Mouse (Mus musculus): ENCODE results near the gene Rbm19.

Gene Rbm19

DNA sequence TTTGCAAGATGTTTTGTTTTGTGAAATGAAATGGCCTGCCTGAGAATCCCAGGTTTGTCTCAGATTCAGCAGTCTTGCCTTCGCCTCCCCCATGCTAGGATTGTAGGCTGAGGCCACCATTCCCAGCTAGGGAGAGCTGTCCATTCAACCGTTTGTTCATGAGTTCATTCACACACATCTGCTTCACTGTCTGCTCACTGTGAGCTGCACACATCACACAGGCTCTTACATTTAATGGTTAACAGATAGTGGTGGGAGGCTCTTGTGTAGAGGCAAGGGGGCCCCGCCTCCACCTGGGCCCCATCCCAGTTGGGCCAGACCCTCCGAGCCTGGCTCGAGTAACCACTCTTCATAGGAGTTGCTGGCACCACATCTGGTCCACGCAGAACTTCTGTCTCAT lies 47.2 kb downstream of the Rbm19 start:
- no peak for DNase-seq (ENCODE audit: extremely low spot score, low read depth, low spot score)

DNA sequence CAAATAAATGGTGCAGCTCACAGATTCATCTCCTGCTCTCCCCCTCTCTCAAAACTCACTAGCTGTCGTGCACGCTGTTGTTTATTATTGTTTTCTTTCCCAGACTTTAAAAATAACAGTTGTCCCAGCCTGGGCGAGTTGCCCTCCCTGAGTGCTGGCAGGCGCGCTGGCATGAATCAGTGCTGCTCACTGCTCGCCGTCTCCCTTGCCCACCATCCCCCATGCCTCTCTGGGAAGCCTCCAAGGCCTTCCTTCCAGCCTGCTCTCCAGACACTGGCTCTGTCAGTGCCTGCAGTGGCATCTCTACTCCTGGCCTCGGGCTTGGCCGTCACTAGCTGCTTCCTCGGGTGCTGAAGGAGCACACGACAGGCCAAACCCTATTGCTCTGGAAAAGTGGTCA lies 48.2 kb downstream of the Rbm19 start:
- no peak for DNase-seq (ENCODE audit: extremely low spot score, low read depth, low spot score)

DNA sequence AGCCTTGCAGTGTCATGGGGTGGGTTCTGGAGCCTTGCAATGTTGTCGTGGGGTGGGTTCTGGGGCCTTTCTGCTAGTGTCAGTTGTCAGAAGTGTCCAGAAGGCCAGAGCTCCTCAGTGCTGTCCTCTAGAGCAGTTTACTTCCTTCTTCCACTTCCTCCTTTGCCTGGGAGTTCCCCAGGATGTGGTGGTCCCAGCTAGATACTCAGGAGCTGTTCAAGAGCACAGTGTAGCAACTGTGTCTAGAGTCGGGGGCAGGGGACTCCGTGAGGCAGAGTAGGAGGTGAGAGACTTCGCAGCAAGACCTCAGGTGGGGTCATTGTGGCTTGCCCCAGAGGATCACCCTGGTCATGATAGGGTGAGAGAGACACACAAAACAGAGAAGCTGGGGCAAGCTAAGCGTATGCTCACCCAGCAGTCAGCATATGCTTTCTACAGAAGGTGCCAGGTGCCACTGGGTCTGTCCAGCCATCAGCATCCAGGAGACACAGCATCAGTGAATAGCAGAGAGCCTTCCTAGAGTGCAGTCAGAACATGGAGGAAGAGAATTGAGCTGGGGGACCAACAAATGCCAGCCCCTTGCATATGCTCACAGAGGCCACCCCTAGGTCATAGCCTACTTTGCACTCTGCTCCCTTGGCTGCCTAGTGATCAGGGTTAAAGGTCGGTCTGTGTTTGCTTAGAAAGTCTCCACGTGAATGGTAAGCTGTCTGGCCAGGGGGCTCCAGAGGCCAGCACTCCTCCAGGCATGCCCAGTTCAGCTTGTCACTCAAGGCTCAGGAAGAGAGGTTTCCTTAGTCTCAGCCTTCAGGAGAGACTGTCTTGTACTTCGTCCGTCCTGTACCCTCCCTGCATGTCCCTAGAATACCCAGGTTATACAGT lies 49.0 kb downstream of the Rbm19 start:
- DNase-seq (ENCODE audit: extremely low spot score, low read depth, low spot score) = no peak

DNA sequence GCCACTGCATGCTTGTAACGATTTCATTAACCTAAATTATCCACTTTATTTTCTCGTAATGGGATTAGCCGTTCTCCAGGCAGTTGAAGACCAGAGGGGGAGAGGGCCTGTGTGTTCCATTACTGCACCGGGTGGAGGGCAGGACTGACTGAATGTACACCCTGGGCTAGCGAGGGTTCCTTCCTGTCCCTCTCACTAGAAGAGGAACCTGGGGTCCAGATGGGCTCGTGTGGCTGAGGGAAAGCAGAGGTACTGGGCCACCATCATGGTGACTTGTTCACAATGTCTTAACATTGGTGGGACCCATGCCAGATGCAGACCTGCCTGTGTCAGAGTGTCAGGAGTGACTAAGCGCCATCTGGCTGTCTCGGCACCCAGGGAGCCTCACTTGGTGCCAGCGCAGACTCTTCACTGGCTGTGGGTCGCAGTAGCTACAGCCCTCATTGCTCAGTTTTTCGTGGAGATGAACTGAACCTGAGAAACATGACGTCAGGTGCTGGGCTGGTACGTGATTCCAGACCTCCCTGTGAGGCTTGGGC lies 51.6 kb downstream of the Rbm19 start:
- no peak for DNase-seq (ENCODE audit: extremely low spot score, low read depth, low spot score)

DNA sequence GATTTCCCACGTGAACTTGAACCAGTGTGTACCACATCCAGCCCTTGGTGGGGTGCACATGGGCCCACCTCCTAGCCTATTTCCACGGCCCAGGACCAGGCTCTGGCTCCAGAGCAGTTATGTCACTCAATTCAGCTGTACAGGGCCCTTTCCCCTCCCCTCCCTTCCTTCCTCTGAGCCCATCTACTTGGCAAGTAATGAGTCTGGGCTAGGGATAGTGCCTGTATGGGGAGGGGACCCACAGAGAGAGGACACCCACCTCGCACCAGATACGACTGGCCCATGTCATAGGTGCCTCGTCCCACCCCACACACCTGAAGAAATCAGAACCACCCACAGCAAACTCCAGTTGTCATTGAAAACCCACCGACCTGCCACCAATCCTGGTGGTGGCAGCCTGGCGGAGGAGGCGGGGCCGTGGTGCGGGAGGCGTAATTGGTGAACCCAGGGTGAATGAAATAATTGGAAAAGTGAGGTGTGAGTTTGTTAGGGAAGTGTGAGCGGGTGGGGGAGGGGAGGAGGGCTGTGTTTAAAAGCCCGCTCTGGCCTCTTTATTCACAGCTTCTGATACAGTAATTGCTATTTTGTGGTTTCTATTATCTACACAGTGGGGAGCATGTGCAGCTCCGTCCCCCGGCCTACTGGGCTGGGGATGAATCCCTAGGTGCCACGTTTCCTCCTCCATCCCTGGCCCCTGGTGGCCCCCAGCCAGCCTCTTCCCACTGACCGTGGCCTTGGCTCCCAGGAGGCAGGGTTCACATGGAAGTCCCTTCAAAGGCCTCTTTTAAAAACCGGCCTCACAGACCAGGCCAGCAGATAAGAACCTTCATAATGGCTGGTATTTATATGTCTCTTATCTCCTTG lies 55.8 kb downstream of the Rbm19 start:
- no peak for DNase-seq (ENCODE audit: extremely low spot score, low read depth, low spot score)

DNA sequence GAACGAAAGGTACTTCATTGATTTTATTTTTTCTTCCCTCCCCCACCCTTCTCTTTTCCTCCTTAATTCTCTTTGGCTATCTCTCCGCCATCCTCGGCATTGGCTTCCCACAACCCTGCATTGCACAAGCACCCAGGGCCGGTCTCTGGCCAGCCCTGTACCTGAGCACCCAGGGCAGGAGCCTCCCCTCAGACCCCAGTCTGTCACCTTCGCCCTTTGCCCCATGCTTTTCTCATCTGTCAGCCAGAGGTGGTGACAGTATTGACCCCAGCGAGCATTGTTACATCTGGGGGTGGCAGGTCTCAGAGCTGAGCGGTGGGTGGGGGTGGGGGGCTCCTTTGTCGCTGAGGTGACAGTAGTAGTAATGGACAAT lies 56.5 kb downstream of the Rbm19 start:
- no peak for DNase-seq (ENCODE audit: extremely low spot score, low read depth, low spot score)

DNA sequence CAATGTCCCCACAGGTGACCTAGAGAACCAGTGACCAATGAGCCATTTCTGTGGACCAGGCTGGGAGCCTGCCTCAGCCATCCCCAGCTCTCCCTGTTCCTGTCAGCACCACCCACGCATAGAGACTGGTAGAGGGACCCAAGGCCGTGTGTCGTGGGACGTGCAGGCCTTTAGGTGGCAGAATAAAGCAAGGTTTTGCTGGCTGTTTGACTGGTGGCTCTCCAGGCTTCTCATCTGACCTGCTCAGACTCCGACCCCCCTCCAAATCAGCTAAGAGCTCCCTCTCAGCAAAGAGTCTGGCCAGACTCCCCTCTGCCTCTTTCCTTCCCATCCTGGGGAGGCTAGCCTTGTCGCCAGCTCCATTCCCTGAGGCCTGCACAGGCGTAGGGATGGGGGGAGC lies 58.1 kb downstream of the Rbm19 start:
- DNase-seq (ENCODE audit: extremely low spot score, low read depth, low spot score) = no peak

DNA sequence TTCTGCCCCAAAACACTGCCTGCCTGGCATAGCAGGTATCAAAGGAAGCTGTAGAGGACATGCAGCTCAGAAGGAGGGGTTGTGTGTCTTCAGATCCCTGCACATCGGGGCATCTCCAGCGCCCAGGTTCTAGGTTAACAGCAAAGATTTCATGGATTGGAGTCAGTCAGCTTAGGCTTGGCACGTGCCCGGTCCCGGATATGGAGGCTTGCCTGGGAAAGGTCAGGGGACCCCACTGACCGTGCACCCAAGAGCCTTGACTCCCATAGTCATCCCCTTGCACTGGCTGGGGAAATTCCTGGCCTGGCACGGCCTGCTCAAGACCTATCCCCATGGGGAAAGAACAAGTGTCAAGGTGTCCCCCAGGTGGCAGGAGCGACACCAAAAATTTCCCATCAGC lies 59.0 kb downstream of the Rbm19 start:
- no peak for DNase-seq (ENCODE audit: extremely low spot score, low read depth, low spot score)

DNA sequence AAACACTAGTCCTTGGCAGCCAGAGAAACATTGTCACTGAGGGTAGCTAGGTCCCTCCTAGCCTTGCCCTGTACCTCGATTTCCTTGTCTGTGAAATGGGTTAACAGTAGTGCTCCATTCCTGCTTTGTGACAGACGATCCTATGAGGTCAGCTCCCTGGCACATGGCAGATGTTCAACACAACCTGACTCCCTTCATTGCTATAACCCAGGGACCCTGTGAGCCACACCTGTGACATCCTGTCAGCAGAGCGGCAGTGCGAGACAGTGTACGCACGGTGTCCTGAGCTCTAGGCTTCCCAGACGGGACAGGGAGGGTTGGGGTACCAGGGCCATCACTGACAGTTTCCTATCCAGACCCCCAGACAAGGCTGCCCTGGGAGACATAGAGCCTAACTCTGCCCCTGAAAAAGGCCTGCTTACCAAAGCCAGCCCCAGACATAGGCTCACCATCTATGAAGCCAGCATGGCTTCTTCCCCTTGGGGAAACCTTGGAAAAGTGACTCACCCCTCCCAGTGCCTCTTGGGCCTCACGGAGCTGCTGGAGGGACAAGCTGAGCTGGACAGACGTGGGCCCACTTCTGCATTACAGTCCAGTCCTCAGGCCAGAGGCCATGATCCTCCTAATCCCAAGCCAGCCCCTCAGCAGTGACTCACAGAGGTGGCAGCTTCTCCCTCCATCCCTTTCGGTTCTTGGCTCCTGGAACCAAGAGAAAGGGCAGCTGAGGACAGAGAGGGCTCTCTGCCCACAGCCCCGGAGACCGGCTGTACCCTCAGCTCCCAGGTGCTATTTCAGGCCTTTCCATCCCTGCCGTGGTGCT lies 60.2 kb downstream of the Rbm19 start:
- no peak for DNase-seq (ENCODE audit: extremely low spot score, low read depth, low spot score)

DNA sequence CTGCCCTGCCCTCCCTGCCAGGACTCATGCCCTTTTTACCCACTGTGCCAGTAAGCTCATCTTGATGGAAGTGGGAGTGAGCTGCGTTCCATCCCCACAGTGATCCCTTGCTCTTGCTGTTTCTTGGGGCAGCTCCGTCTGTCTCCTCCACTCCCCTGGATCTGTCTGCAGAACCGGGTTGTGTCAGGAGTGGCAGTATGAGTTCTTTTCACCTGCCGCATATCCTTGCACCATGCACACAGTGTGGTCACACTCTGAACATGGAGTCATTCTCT lies 60.7 kb downstream of the Rbm19 start:
- DNase-seq (ENCODE audit: extremely low spot score, low read depth, low spot score) = no peak

DNA sequence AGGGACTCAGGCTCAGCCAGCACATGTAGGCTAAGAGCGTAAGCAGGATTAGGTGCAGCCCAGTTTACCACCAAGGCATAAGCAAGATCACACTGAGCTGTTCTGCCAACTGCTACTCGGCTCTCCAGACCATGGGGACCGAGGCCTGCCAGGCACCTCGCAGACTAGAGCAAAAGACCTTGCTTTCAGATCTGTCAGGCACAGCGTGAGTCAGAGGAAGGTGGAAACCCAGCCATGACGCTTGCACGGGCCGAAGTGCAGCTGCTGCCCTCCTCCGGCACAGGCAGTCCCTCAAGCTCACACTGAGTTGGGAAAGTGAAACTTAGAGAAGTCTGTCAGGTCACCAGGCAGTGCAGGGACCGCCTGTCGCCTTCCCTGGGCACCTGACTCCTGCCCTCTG lies 63.8 kb downstream of the Rbm19 start:
- DNase-seq (ENCODE audit: extremely low spot score, low read depth, low spot score) = no peak

DNA sequence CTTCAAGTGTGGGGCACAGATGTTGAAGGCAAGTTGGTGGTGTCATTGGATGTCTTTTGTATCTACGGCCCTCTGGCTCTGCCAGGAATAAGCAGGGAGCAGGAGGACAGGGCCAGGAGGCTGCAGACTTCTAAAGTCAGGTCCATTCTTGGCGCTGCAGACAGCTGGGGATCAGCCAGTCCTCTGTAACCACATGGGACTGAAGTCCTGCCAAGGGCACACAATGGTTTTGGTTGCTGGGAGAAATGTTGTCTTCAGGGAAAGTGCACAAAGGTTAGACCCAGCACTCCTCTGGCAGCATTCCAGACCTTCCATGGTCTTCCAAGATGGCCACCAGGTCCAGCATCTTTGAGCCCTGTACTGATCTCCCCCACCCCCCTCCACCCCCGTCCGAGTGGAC lies 65.1 kb downstream of the Rbm19 start:
- DNase-seq (ENCODE audit: extremely low spot score, low read depth, low spot score) = no peak

DNA sequence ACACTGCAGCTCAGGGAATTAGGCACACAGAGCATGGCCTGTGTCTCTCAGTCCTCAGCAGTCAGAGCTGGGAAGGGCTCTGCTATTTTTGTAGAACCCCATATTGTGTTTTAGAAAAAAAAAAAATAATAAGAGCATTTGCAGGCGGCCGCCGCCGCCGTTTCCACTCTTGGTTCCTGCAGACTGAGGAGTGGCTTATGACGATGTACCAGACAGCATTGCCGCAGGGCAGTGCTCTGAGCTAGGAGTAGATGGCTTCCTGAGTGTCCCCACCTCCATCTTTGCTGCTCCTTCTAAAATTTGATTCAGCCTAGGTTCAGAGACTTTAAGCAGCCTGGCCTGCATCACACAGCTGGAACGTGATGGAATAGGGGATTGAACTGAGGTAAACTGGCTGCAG lies 67.1 kb downstream of the Rbm19 start:
- DNase-seq (ENCODE audit: extremely low spot score, low read depth, low spot score) = no peak

DNA sequence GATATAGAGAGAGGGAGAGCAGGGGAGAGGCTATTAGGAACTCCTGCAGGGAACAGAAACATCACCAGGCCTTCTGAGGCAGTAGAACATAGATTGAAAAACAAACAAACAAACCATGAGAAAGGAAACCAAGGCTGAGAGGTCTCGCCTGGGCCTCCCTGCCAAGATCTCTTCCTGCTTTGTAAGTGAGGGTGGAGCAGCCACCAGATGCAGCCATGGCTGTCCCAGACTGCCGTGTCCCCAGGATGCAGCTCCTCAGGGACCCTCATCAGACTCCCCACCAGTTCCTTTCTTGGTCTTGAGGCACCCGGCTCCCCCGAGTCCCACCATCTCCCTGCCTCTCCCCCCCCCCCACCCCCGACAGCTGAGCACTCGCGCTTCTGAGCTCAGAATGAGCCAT lies 67.5 kb downstream of the Rbm19 start:
- no peak for DNase-seq (ENCODE audit: extremely low spot score, low read depth, low spot score)

DNA sequence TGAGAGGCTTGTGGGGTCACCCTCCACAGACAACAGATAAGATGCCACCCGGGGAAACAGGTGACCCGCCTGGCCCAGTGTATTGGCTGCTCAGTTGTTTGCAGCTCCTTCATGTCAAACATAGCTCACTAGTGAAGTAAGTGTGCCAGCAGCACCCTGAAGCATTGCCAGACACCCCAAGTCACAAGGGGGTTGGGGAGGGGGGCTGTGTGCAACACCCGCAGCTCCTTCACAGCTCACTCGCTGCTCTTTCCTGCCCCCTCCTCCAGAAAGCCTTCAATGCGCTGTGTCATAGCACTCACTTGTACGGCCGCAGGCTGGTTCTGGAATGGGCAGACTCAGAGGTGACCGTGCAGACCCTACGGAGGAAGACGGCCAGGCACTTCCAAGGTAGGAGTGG lies 69.7 kb downstream of the Rbm19 start:
- DNase-seq (ENCODE audit: extremely low spot score, low read depth, low spot score) = no peak

DNA sequence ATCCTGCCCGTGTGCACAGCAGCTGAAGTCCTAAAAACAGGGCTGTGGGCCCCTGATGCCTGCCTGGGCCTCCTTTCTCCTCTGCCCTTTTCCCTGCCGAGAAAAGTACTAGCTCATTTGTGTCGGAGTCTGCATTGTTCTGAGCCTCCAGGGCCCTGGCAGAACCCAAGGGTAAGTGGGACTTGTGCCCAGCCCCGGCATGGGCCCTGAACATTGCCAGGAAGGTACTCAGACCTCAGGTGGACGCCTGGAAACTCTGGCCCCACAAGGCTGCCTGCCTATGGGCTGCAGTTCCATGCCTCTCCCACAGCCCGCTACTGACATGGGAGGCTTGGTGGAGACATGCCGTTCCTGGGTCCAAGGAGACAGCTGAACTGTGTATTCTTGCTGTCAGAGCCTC lies 72.3 kb downstream of the Rbm19 start:
- DNase-seq (ENCODE audit: extremely low spot score, low read depth, low spot score) = no peak

DNA sequence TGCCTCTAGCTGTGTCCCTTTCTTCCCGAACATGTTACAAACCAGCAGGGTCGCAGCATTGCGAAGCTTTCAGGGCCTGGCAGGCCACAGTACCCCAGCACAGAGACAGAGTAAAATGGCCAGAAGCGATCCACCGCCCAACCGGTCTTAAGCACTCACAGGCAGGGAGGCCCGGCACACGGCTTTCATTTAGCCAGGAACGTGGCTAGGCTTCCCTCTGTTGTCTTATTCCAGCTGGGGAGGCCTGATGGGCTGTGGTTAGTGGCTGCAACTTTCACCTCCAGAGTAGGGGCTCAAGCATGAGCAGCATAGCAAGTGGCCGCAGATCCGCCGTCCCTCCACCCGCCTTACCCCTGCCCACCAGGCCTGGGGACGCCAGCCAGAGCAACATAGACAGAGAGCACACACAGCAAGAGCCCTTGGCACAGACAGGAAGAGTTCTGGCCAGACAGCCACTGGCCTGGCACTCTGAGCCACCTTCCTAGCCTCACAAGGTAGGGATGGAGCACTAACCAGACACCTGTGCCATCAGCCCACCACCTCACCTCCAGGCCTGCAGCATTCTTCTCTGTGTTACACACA lies 73.8 kb downstream of the Rbm19 start:
- DNase-seq (ENCODE audit: extremely low spot score, low read depth, low spot score) = no peak

DNA sequence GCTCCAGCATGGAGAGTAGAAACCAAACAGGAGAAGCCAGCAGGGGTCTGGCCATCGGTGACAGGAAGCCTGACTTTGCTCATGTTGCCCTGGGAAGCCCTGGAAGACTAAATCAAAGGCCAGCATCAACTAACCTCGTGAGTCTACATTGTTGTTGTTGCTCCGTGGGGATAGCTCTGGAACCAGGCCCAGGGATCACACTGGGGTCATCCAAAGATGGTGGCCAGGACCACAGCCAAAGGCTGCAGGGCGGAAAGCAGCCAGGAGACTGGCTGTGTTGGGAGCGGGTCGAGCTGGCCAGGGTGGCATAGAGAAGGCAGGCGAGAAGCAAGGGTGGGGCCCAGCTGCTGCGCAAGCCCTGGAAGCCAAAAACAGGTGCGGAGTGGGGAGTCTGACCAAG lies 75.4 kb downstream of the Rbm19 start:
- no peak for DNase-seq (ENCODE audit: extremely low spot score, low read depth, low spot score)

DNA sequence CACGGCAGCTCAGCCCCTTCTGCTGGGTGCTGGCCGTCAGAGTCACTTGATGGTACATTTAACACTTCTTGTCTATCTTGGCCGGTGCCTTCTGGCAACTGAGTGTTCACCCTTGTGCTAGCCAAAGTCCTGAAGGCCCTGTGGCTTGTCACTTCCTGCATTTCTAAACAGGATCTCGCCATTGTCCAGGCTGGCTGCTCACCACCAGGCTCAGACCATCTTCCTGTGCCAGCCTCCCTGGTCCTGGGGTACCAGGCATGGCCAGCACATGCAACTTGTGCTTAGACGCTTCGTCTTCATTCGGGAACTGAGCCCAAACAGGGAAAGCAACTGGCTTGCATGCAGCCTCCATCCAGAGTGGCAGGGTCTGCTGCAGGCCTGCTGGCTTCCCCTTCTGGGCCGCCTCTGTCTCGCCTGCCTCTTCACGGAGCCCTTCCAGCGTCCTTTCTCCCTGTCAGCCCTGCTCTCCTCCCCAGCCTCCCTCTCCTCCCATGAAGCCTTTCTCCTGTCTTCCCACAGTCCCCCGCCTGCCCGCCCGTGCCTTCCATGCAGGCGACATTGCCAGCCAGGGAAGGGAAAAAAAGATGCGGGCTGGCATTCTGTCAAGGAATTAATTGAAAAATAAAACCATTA lies 78.2 kb downstream of the Rbm19 start:
- no peak for DNase-seq (ENCODE audit: extremely low spot score, low read depth, low spot score)

DNA sequence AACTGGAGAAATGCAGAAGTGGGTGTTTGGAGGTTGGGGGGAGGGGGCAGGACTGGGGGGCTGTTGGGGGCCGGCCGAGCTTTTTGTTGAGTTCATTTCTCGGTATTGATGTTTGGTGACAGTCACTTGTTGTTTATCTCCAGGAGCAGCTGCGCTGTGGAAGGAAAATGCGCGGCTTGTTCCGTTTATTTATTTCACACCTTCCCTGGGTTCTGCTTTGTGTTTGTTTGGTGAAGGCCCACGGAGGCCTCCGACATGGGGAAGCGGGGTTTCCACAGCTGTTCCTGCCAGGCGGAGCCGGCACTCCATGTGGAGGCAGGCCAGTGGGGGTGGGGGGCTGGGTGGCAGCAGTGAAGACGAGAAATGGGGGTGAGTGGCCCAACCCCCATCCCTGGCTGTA lies 78.7 kb downstream of the Rbm19 start:
- DNase-seq (ENCODE audit: extremely low spot score, low read depth, low spot score) = no peak

DNA sequence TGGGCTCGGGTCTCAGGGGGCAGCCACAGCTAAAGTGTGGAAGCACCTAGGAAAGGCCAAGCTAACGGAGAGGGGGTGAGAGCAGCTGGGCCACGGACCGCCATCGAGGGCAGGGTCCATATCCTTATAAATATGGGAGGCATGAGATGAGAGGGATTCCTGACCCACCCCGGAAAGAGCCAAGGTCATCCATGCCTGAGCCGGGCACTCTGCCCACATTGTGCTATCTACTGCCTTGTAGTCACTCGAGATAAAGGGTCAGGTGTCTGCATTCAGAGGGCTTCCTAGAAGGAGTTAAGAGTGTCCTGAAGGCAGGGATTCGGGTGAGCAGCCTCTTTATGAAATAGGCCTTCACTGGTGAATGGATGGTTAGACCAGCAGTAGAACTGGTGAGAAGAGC lies 80.6 kb downstream of the Rbm19 start:
- no peak for DNase-seq (ENCODE audit: extremely low spot score, low read depth, low spot score)
